Mouse (Mus musculus) heart, postnatal 0 days (tissue): Measurements from ENCODE around the gene Maats1.

Source experiments
- CTCF ChIP-seq: IDR thresholded peaks from 2 replicates; pipeline ENCODE4 v1.5.1; 2016; ENCODE audit warnings: antibody characterized with exemption, control low read depth, low read depth
- EP300 ChIP-seq: IDR thresholded peaks from 2 replicates; pipeline ENCODE4 v1.6.1; 2016; ENCODE audit warnings: antibody characterized with exemption, low read depth

DNA sequence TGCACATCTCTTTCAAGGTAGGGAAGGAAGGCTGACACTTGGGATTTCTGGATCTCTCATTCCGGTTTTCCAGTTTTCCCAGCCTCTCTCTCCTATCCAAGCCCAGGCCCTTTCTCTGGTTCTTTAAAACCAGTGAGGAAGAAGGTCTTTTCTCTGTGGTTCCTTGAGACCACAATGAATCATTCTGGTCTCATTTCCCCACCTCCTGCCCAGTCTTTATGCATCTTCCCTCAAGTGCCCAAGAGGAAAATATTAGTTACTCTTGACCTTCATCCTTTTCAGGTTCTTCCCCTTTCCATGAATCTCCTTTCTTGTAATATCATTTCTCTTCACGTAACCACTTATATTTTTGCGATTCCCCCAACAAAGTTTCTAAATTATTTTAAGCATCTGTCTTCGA lies 43.8 kb upstream of the Maats1 start:
- no peak for TF ChIP-seq EP300
- TF ChIP-seq CTCF: no peak
